In genomic region chr1:54806116-54806850, GRCm38 (mm10) we compare ENCODE assay signal across 23 mouse cellular contexts.
DNase-seq lines count a peak whose midpoint lies in the region; ATAC-seq and TF ChIP-seq lines count a peak whose summit lies in the region.
"Had no signal": no experiment of that assay in that cellular context is flagged by ENCODE, and none has a peak within 500 bp of the region (broad histone marks: within the 10 kb centered on the region; RNA-seq: fewer than 3 reads in every experiment).

No protein-coding gene starts in this region.

- H3K9me3 ChIP-seq in forebrain, embryonic 15.5 days, result no peaks in the 10 kb centered on the region
- H3K9me3 ChIP-seq: G1E; heart, embryonic 15.5 days; hindbrain, embryonic 15.5 days had no signal

- H3K4me1 ChIP-seq in forebrain, embryonic 15.5 days, result 0 out of 2 replicates have a peak, but pooled peaks cover 9% of the 10 kb centered on the region

- 85% methylated on average over 2 of the region's 2 CpGs for WGBS in forebrain, embryonic 15.5 days

- H3K27me3 ChIP-seq in C2C12 (ENCODE audit: control insufficient read depth, insufficient read depth, insufficient read length) (no peaks in the 10 kb centered on the region), myocyte (ENCODE audit: control insufficient read depth, insufficient read depth, insufficient read length) (no peaks in the 10 kb centered on the region)
- no peaks in the 10 kb centered on the region for H3K27me3 ChIP-seq in forebrain, embryonic 15.5 days
- H3K27me3 ChIP-seq: heart, embryonic 15.5 days; hindbrain, embryonic 15.5 days had no signal

- no peaks in the 10 kb centered on the region for H3K79me3 ChIP-seq in C2C12 (ENCODE audit: low read depth)

- DNase-seq in 3T3-L1 (ENCODE audit: low read depth, low spot score) (peak; percentile 82), ZHBTc4 (ENCODE audit: low read depth, low spot score) (peak; percentile 10)
- DNase-seq in heart, postnatal 25 days (ENCODE audit: low spot score), result no peak
- DNase-seq: adrenal gland, adult 2 months; adrenal gland, postnatal 25 days; cerebellum, adult 18-20 months; cerebellum, adult 9-11 months; cerebellum, postnatal 36 days; gastrocnemius, postnatal 10 days; heart, adult 2 months; heart, postnatal 14 days; kidney, adult 2 months had no signal

- peak overlapping the region; percentile 20 for H3K4me2 ChIP-seq in myocyte (ENCODE audit: low read depth)
- no peak overlapping the region for H3K4me2 ChIP-seq in forebrain, embryonic 15.5 days (replicated peaks)
- H3K4me2 ChIP-seq: heart, embryonic 11.5 days; heart, embryonic 15.5 days; hindbrain, embryonic 15.5 days had no signal

- H3K36me3 ChIP-seq in C2C12 (ENCODE audit: control insufficient read depth, insufficient read depth) (no peaks in the 10 kb centered on the region), myocyte (ENCODE audit: control insufficient read depth, insufficient read depth) (no peaks in the 10 kb centered on the region)
- H3K36me3 ChIP-seq in forebrain, embryonic 15.5 days, result no peaks in the 10 kb centered on the region
- H3K36me3 ChIP-seq: G1E; heart, embryonic 15.5 days; hindbrain, embryonic 15.5 days had no signal

- no peak overlapping the region for H3ac ChIP-seq in C2C12 (ENCODE audit: control insufficient read depth, insufficient read length, low read depth)
- no peak overlapping the region for H3ac ChIP-seq in myocyte (ENCODE audit: control insufficient read depth, insufficient read length)

- H3K79me2 ChIP-seq in C2C12 (ENCODE audit: control insufficient read depth, insufficient read depth) (no peaks in the 10 kb centered on the region), myocyte (ENCODE audit: control insufficient read depth, insufficient read depth) (no peaks in the 10 kb centered on the region)

- H3K4me3 ChIP-seq in C2C12 (ENCODE audit: insufficient read depth, poor library complexity, severe bottlenecking) (no peak overlapping the region), myocyte (no peak overlapping the region)
- no peak overlapping the region for H3K4me3 ChIP-seq in forebrain, embryonic 15.5 days
- H3K4me3 ChIP-seq: erythroblast, embryonic 14.5 days; heart, adult 2 months; heart, embryonic 15.5 days; hindbrain, embryonic 15.5 days had no signal

- no peak for TF ChIP-seq CTCF in C2C12 (IDR thresholded peaks at IDR 0.05; ENCODE audit: control insufficient read depth, insufficient read depth, insufficient read length)

- no peak overlapping the region for H3K9ac ChIP-seq in forebrain, embryonic 15.5 days (replicated peaks)
- H3K9ac ChIP-seq: heart, embryonic 15.5 days; hindbrain, embryonic 15.5 days had no signal

- no peak overlapping the region for H3K27ac ChIP-seq in forebrain, embryonic 15.5 days (replicated peaks)
- H3K27ac ChIP-seq: heart, adult 2 months; heart, embryonic 15.5 days; hindbrain, embryonic 15.5 days had no signal

- no peak for TF ChIP-seq POLR2A in myocyte (IDR thresholded peaks at IDR 0.05; ENCODE audit: insufficient read length, low read depth)

- ATAC-seq in erythroblast, adult 5-6 weeks (replicated peaks; ENCODE audit: low FRiP score, poor library complexity, severe bottlenecking), result no peak
- no peak for ATAC-seq in forebrain, embryonic 15.5 days (replicated peaks)
- ATAC-seq: forebrain, embryonic 16.5 days; intestine, embryonic 16.5 days had no signal

- intact Hi-C loops in heart, postnatal 25 days (cut with DNase I), result no loop called here

TF ChIP-seq in C2C12, 6 proteins besides CTCF, POLR2A, EP300 and RAD21:
- TF ChIP-seq FOSL1 (IDR thresholded peaks at IDR 0.05; ENCODE audit: insufficient read depth, low read length, poor library complexity, severe bottlenecking) (no peak), MYOG (IDR thresholded peaks at IDR 0.05; ENCODE audit: control insufficient read depth, extremely low read depth, insufficient read length) (no peak), CEBPB (IDR thresholded peaks at IDR 0.05; ENCODE audit: low read depth) (peak; percentile 18), MYOD1 (IDR thresholded peaks at IDR 0.05; ENCODE audit: control insufficient read depth, insufficient read length, low read depth) (no peak)
TF ChIP-seq in C2C12: peak in this region for 1.

TF ChIP-seq in myocyte, 11 proteins besides CTCF, POLR2A, EP300 and RAD21:
- no peak for TF ChIP-seq CEBPB (IDR thresholded peaks at IDR 0.05; ENCODE audit: insufficient read depth, poor library complexity, severe bottlenecking)
- no peak for TF ChIP-seq MYOD1 (IDR thresholded peaks at IDR 0.05; ENCODE audit: control insufficient read depth in 1 of 3, insufficient read length in 2 of 3, low read depth in 2 of 3)
- TF ChIP-seq E2F4 (IDR thresholded peaks at IDR 0.05; ENCODE audit: insufficient read depth), result no peak
- no peak for TF ChIP-seq REST (IDR thresholded peaks at IDR 0.05; ENCODE audit: insufficient read depth, insufficient read length)
- TF ChIP-seq POLR2AphosphoS2 (IDR thresholded peaks at IDR 0.05; ENCODE audit: insufficient read length, low read depth), result no peak
- TF ChIP-seq SRF (IDR thresholded peaks at IDR 0.05; ENCODE audit: control insufficient read depth, insufficient read length, low read depth), result no peak
- no peak for TF ChIP-seq MYOG (IDR thresholded peaks at IDR 0.05; ENCODE audit: control insufficient read depth in 1 of 3, insufficient read depth in 1 of 3, insufficient read length in 2 of 3, low read depth in 2 of 3)
- TF ChIP-seq USF1 (IDR thresholded peaks at IDR 0.05; ENCODE audit: low read depth), result no peak
- TF ChIP-seq TCF3 (IDR thresholded peaks at IDR 0.05; ENCODE audit: insufficient read length, low read depth), result no peak
- TF ChIP-seq MAX (IDR thresholded peaks at IDR 0.05; ENCODE audit: low read depth), result no peak
- no peak for TF ChIP-seq TCF12 (IDR thresholded peaks at IDR 0.05; ENCODE audit: insufficient read depth, poor library complexity, severe bottlenecking)
TF ChIP-seq in myocyte: peak in this region for 0.
